Mouse (Mus musculus): ENCODE measurements at regions not wholly inside any gene's neighbourhood (a gene's known extent, or its start where the extent isn't known, plus 50 kb on each side); places are given as distances from the start of the nearest gene placed in this dataset.

DNA sequence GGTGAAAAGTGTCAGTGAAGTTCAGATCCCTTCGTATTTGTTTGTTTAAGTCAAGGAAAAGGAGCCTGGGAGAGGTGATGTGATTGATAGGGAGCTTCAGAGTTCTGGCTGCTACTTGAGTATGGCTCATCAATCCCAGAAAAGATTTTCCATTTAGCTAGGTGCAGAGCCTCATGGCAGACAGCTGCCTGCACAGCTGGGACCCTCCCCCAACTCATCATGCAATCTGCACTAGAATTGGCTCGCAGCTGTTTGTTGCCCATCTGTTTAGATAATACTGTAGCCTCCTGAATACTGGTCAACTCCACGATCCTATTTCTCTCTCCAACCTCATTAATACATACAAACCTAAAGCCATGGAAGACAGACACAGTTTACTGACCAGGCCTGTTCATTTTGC is 354.4 kb downstream of the Edem1 start:
- TF ChIP-seq CTCF (IDR thresholded peaks at IDR 0.05; ENCODE audit: control insufficient read depth, insufficient read depth, low read length) (no peak), POLR2A (IDR thresholded peaks at IDR 0.05; ENCODE audit: borderline replicate concordance, control insufficient read depth, low read depth, low read length) (no peak)
